Mouse (Mus musculus): Measurements from ENCODE around the gene Smyd2.

GRCm38 (mm10) chr1:189951861-189952260, 29.7 kb upstream of the Smyd2 start:
- no peak for TF ChIP-seq POLR2A (IDR thresholded peaks at IDR 0.05; ENCODE audit: low read depth, low read length)
- TF ChIP-seq CTCF (conservative IDR thresholded peaks at IDR 0.05; ENCODE audit: insufficient read depth, insufficient read length, low read depth, low read length): no peak
